Mouse (Mus musculus) embryonic facial prominence, embryonic 11.5 days (tissue): ENCODE measurements around the gene Tnni3k. TPM values are rescaled to one million over a fixed set of nuclear protein-coding genes. Genes with fewer than 3 reads are reported as not detected.
A peak's percentile ranks its signal among the peaks of the same experiment; 100 is the strongest.

Experiments
- ATAC-seq: fragments of 200-750 bp; cut with Nextera tagmentation; replicated peaks from 2 replicates; pipeline ENCODE4 v1.8.0; 2017; ENCODE audit warnings: low read depth; ENCODE audit not compliant: insufficient number of reproducible peaks, low FRiP score, low TSS enrichment
- DNase-seq: peaks from one replicate; pipeline ENCODE4 v3.0.0-alpha.2; 2015; ENCODE audit warnings: low spot score
- H3K27ac ChIP-seq: fragments of 300-500 bp; sonication (generic); replicated peaks from 2 replicates; pipeline ENCODE4 v1.5.1; 2014; ENCODE audit warnings: mild to moderate bottlenecking, low read depth, low read length, control low read depth
- H3K27me3 ChIP-seq: fragments of 300-500 bp; sonication (generic); 2 replicates; pipeline ENCODE4 v1.6.1; 2014; ENCODE audit warnings: mild to moderate bottlenecking, low read length, moderate library complexity, mixed read lengths; ENCODE audit not compliant: control insufficient read depth, insufficient read depth
- H3K36me3 ChIP-seq: fragments of 300-500 bp; sonication (generic); replicated peaks from 2 replicates; pipeline ENCODE4 v1.6.1; 2014; ENCODE audit warnings: low read depth, mild to moderate bottlenecking, low read length, moderate library complexity, mixed read lengths; ENCODE audit not compliant: control insufficient read depth, insufficient read depth
- H3K4me1 ChIP-seq: fragments of 300-500 bp; sonication (generic); 2 replicates; pipeline ENCODE4 v1.6.1; 2014; ENCODE audit warnings: low read length, mixed read lengths; ENCODE audit not compliant: control insufficient read depth, insufficient read depth
- H3K4me2 ChIP-seq: fragments of 300-500 bp; sonication (generic); 2 replicates; pipeline ENCODE4 v1.6.1; 2014; ENCODE audit warnings: low read depth, mild to moderate bottlenecking, control low read depth, low read length, moderate library complexity
- H3K4me3 ChIP-seq: fragments of 300-500 bp; sonication (generic); 2 replicates; pipeline ENCODE4 v1.5.1; 2014; ENCODE audit warnings: low read depth, low read length, control low read depth
- H3K9ac ChIP-seq: fragments of 300-500 bp; sonication (generic); replicated peaks from 2 replicates; pipeline ENCODE4 v1.6.1; 2014; ENCODE audit warnings: mild to moderate bottlenecking, control low read depth, low read length
- H3K9me3 ChIP-seq: fragments of 300-500 bp; sonication (generic); replicated peaks from 2 replicates; pipeline ENCODE4 v1.6.1; 2016; ENCODE audit warnings: mild to moderate bottlenecking, low read length, inconsistent platforms, mixed read lengths; ENCODE audit not compliant: control insufficient read depth
- WGBS: fragments of 180-500 bp; shearing (Covaris S2); extraction: QIAGEN DNeasy Blood & Tissue Kit; methylation state at CpG from one replicate; pipeline ENCODE4 v1.1.7; 2014; 5-methylcytosine and 5-hydroxymethylcytosine counted together
- polyA plus RNA-seq: library from polyadenylated mRNA; unstranded; fragments of >200 nt; fragmentation: Nextera tagmentation; extraction: Ambion mirVana; gene quantifications from 2 replicates; pipeline ENCODE4 v1.2.1, GENCODE M21; 2014

Gene Tnni3k
- polyA plus RNA-seq, 1 experiment from 2014 or later = not detected

DNA sequence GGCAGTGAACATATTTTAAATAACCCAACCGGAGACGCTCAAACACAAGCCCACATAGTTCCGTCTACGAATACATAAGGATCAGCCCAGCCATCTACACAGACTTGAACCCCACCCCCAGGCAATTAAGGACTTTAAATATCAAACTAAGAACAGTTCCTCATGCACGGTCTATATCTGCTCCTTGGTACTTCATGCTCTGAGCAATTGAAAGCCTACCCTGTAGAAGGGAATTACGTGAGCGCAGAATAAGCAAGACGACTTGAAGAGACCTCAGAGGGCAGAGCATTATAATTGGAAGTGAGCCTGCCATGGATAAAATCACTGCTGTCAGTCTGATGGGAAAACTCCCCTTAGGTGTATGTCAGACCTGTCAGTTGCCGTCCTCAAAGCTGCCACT, 268.9 kb downstream of the Tnni3k start:
- WGBS = 90% methylated on average over 9 of the region's 9 CpGs

DNA sequence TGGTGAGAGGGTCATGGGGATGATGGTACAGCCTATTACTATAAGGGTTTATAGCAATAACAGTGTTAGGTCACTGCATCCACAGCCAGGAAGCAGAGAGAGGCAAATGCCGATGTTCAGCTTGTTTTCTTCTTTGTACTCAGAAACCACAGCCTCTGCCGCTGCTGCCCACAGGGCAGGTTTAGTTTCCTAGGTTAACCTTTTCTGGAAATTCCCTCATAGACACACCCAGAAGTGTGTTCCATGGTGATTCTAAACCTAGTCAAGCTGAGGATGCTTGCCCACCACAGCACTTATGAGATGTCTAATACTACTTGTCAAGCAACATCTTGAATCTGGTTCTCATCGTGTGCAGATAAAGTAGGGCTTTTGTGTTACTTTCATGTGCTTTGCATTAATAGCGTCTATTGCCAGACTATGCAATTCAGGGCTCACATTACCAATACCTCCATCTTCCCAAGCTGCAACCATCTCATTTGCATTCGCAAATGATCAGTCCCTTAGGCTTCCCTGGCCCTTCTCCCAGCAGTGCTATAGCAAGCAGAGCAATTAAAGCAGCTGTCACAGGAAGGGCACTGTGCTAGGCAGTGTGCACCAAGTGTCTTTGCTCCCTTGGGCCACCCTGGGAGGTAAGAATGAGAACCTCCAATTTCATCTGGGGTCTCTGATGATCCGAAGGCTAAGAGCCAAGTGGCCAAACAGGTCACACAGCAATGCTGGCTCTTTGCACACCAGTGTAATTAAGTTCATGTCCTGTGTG, 276.2 kb downstream of the Tnni3k start:
- H3K27me3 ChIP-seq = no peaks in the 10 kb centered on the region
- H3K36me3 ChIP-seq = no peaks in the 10 kb centered on the region
- peak; percentile 25 for DNase-seq
- H3K9ac ChIP-seq = no peak overlapping the region
- no peak overlapping the region for H3K4me3 ChIP-seq
- H3K27ac ChIP-seq = no peak overlapping the region
- 50% methylated on average over 6 of the region's 6 CpGs for WGBS
- ATAC-seq = peak; percentile 63; the same call in 1 of the 2 replicates
- no peaks in the 10 kb centered on the region for H3K4me1 ChIP-seq
- H3K9me3 ChIP-seq = no peaks in the 10 kb centered on the region
- H3K4me2 ChIP-seq = no peak overlapping the region

More for the DNA sequence above, 268.9 kb downstream of the Tnni3k start:
- no peak overlapping the region for H3K27ac ChIP-seq
- H3K9me3 ChIP-seq = no peaks in the 10 kb centered on the region
- DNase-seq = no peak
- H3K4me1 ChIP-seq = no peaks in the 10 kb centered on the region
- no peak for ATAC-seq
- H3K9ac ChIP-seq = no peak overlapping the region
- H3K4me3 ChIP-seq = no peak overlapping the region
- no peaks in the 10 kb centered on the region for H3K27me3 ChIP-seq
- H3K36me3 ChIP-seq = no peaks in the 10 kb centered on the region
- no peak overlapping the region for H3K4me2 ChIP-seq

DNA sequence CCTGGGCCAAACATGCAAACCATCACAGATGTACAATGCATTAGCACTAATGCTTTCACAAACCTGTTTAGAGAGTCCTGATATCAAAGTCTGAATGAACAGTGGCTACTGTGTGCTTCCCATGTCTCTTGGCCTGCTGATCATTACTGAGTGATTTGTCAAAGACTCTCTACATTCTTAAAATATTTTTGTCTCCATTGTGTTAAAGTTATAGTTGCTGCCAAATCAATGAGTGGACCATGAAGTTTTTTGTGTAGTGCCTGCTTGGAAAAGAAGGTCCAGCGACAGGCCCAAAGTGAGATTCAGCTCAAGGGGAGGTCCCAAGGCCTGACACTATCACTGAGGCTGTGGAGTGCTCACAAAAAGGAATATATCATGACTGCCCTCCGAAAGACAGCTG, 283.6 kb downstream of the Tnni3k start:
- Histone ChIP-seq H3K27ac (no peak overlapping the region), H3K36me3 (no peaks in the 10 kb centered on the region), H3K4me1 (no peaks in the 10 kb centered on the region), H3K27me3 (no peaks in the 10 kb centered on the region), H3K4me2 (no peak overlapping the region), H3K9ac (no peak overlapping the region), H3K4me3 (no peak overlapping the region), H3K9me3 (no peaks in the 10 kb centered on the region)
- ATAC-seq = no peak
- 87% methylated on average over 2 of the region's 2 CpGs for WGBS
- no peak for DNase-seq

DNA sequence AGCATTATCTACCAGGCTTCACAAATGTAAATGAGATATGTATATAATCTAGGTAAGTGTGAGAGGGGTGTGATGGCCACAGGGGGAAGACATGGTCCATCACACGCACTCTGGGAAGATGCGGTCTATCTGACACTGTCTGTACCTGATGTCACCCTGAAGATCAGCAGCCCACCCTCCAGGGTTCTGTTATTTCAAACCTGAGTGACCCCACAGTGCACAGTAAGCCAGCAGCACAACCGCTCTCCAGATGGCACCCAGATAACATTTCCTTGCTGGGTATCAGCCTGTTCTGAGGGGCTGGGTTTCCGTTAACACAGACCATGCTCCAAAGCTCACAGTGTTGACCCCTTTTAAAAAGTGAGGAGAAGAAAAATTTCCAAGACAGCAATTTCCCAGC, 288.9 kb downstream of the Tnni3k start:
- Histone ChIP-seq H3K9ac (no peak overlapping the region), H3K27me3 (no peaks in the 10 kb centered on the region), H3K27ac (no peak overlapping the region), H3K4me3 (no peak overlapping the region), H3K36me3 (no peaks in the 10 kb centered on the region), H3K9me3 (no peaks in the 10 kb centered on the region), H3K4me1 (no peaks in the 10 kb centered on the region), H3K4me2 (no peak overlapping the region)
- 0 out of 2 replicates have a peak, but pooled peaks have one; percentile 56 for ATAC-seq
- WGBS = 52% methylated on average over 4 of the region's 4 CpGs
- DNase-seq = peak; percentile 30

DNA sequence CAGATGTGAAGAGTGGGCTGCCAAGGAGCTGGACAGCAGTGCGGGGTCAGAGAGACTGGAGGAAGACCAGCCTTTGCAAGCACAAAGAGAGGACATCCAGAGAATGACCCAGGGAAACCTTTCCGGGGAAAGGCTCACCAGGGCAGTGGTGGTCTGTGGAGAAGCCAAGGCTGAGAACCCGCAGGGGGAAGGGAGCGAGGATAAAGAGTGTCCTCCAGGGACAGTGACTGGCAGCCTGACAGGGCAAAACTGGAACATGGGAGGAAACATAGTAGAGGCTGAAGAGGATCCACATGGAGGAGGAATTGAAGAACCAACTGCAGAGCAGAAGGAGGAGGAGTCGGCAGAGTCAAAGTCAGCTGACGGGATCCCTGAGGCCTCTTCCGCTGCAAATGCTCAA, 291.1 kb downstream of the Tnni3k start:
- no peaks in the 10 kb centered on the region for H3K9me3 ChIP-seq
- H3K4me2 ChIP-seq = no peak overlapping the region
- H3K4me1 ChIP-seq = no peaks in the 10 kb centered on the region
- ATAC-seq = no peak
- H3K27me3 ChIP-seq = no peaks in the 10 kb centered on the region
- no peak overlapping the region for H3K9ac ChIP-seq
- WGBS = 93% methylated on average over 7 of the region's 7 CpGs
- H3K36me3 ChIP-seq = no peaks in the 10 kb centered on the region
- DNase-seq = no peak
- no peak overlapping the region for H3K27ac ChIP-seq
- no peak overlapping the region for H3K4me3 ChIP-seq

DNA sequence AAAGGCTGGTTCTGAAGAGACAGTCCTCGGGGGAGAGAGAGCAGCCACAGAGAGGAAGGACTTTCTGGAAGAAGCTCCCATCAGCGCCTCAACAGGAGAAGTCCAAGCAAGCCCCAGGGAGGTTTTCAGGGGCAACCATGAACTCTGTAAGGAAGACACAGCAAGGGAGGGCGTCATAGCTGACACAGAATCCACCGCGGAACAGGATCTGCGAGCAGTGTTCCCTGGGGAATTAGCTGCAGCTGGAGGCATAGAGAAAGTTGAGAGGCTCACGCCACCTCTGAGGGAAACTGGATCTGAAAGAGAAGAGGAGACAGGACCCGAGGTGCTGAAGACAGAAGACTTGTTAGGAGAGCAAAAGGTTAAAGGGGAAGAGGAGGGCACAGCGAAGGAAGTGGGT, 291.8 kb downstream of the Tnni3k start:
- H3K36me3 ChIP-seq = no peaks in the 10 kb centered on the region
- 0 out of 2 replicates have a peak, but pooled peaks have one; percentile 2 for ATAC-seq
- WGBS = 50% methylated on average over 9 of the region's 9 CpGs
- no peaks in the 10 kb centered on the region for H3K27me3 ChIP-seq
- H3K9ac ChIP-seq = no peak overlapping the region
- no peak overlapping the region for H3K4me3 ChIP-seq
- H3K27ac ChIP-seq = no peak overlapping the region
- no peaks in the 10 kb centered on the region for H3K9me3 ChIP-seq
- peak; percentile 28 for DNase-seq
- H3K4me2 ChIP-seq = no peak overlapping the region
- no peaks in the 10 kb centered on the region for H3K4me1 ChIP-seq

DNA sequence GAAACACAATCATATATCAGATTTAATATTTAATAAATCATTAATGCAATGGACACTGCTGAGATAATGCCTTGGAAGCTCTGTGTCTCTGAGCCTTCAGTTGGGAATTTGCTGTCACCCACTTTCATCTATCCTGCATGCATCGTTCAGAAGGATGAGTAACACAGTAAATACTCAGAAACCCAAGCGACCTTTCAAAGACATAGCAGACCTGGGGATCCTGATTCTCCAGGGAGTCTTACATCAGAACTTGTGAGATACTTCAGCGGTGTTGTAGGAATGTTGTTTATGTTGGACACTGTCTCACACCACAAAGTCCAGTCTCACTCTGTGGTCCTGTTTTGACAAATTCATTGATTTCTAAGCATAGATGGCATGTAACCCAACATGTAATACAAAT, 294.1 kb downstream of the Tnni3k start:
- Histone ChIP-seq H3K4me1 (no peaks in the 10 kb centered on the region), H3K36me3 (no peaks in the 10 kb centered on the region), H3K9ac (no peak overlapping the region), H3K9me3 (no peaks in the 10 kb centered on the region), H3K4me3 (no peak overlapping the region), H3K27me3 (no peaks in the 10 kb centered on the region), H3K27ac (no peak overlapping the region), H3K4me2 (no peak overlapping the region)
- ATAC-seq = no peak
- DNase-seq = no peak
- 87% methylated on average over 3 of the region's 3 CpGs for WGBS

DNA sequence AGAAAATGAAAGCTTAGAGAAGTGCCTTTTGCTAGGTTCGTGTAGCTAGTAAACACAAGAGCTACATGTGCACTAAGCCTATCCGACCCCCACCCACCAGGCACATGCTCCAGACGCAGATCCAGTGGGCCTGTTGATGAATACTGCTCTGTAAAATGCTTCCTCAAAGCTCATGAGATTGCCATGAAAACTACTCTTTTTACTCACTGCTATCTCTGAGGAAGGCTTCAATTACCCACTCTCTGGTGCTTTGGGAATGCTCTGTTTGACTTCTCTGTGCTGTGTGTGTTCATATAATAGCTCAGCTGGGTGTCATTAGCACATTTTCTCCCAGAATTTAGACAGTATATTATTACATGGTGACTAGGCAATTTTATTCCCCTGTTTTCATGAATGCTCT, 297.1 kb downstream of the Tnni3k start:
- 50% methylated on average over 3 of the region's 3 CpGs for WGBS
- Histone ChIP-seq H3K36me3 (no peaks in the 10 kb centered on the region), H3K4me3 (no peak overlapping the region), H3K4me1 (no peaks in the 10 kb centered on the region), H3K4me2 (no peak overlapping the region), H3K9ac (no peak overlapping the region), H3K9me3 (no peaks in the 10 kb centered on the region), H3K27me3 (no peaks in the 10 kb centered on the region), H3K27ac (no peak overlapping the region)
- ATAC-seq (no peak), DNase-seq (no peak)
